Mouse (Mus musculus) heart, embryonic 16.5 days (tissue): Measurements from ENCODE around the gene Eif2ak1. TPM values are rescaled to one million over a fixed set of nuclear protein-coding genes. Genes with fewer than 3 reads are reported as not detected.
A peak's percentile ranks its signal among the peaks of the same experiment; 100 is the strongest.

Experiments
- ATAC-seq: fragments of 200-750 bp; cut with Nextera tagmentation; replicated peaks from 2 replicates; pipeline ENCODE4 v1.8.0; 2017; ENCODE audit warnings: moderate number of reproducible peaks; ENCODE audit not compliant: insufficient read depth, low FRiP score; ENCODE audit errors: extremely low read depth
- H3K27ac ChIP-seq: fragments of 300-500 bp; sonication (generic); 2 replicates; pipeline ENCODE4 v1.5.1; 2014; ENCODE audit warnings: mild to moderate bottlenecking, low read length, control low read depth, moderate library complexity
- H3K27me3 ChIP-seq: fragments of 300-500 bp; sonication (generic); 2 replicates; pipeline ENCODE4 v1.6.1; 2014; ENCODE audit warnings: low read length, mixed read lengths; ENCODE audit not compliant: control insufficient read depth, insufficient read depth
- H3K36me3 ChIP-seq: fragments of 300-500 bp; sonication (generic); 2 replicates; pipeline ENCODE4 v1.6.1; 2014; ENCODE audit not compliant: control insufficient read depth, insufficient read depth
- H3K4me1 ChIP-seq: fragments of 300-500 bp; sonication (generic); 2 replicates; pipeline ENCODE4 v1.6.1; 2014; ENCODE audit warnings: low read length, mixed read lengths; ENCODE audit not compliant: control insufficient read depth, insufficient read depth
- H3K4me2 ChIP-seq: fragments of 300-500 bp; sonication (generic); 2 replicates; pipeline ENCODE4 v1.6.1; 2014; ENCODE audit warnings: low read depth, mild to moderate bottlenecking, control low read depth, low read length
- H3K4me3 ChIP-seq: fragments of 300-500 bp; sonication (generic); 2 replicates; pipeline ENCODE4 v1.5.1; 2014; ENCODE audit warnings: mild to moderate bottlenecking, control low read depth, low read length
- H3K9ac ChIP-seq: fragments of 300-500 bp; sonication (generic); 2 replicates; pipeline ENCODE4 v1.6.1; 2014; ENCODE audit warnings: low read length, control low read depth
- H3K9me3 ChIP-seq: fragments of 300-500 bp; sonication (generic); replicated peaks from 2 replicates; pipeline ENCODE4 v1.6.1; 2016; ENCODE audit warnings: low read length; ENCODE audit not compliant: control insufficient read depth
- WGBS: fragments of 180-500 bp; shearing (Covaris S2); extraction: QIAGEN DNeasy Blood & Tissue Kit; methylation state at CpG from one replicate; pipeline ENCODE4 v1.1.7; 2014; 5-methylcytosine and 5-hydroxymethylcytosine counted together
- polyA plus RNA-seq: library from polyadenylated mRNA; unstranded; fragments of >200 nt; fragmentation: Nextera tagmentation; extraction: Ambion mirVana; gene quantifications from 2 replicates; pipeline ENCODE4 v1.2.1, GENCODE M21; 2015

Gene Eif2ak1
- polyA plus RNA-seq, 1 experiment from 2014 or later = 26.4 TPM

- Histone ChIP-seq H3K36me3 (no peaks in the 10 kb centered on the region), H3K27me3 (no peaks in the 10 kb centered on the region), H3K9ac (peak overlapping the region; percentile 81), H3K9me3 (no peaks in the 10 kb centered on the region), H3K4me3 (peak overlapping the region; percentile 91), H3K4me1 (peaks cover 11% of the 10 kb centered on the region), H3K4me2 (peak overlapping the region; percentile 86), H3K27ac (peak overlapping the region; percentile 73)
- peak; percentile 43 for ATAC-seq
- WGBS = under 1% methylated on average over 32 of the region's 32 CpGs
These were observed 333 bp downstream of the Eif2ak1 start for GRCm38 (mm10) chr5:143817931-143818311.

- Histone ChIP-seq H3K27ac (no peak overlapping the region), H3K4me3 (peak overlapping the region; percentile 91), H3K4me1 (peaks cover 11% of the 10 kb centered on the region), H3K9me3 (no peaks in the 10 kb centered on the region), H3K4me2 (peak overlapping the region; percentile 86), H3K9ac (peak overlapping the region; percentile 81), H3K27me3 (no peaks in the 10 kb centered on the region), H3K36me3 (no peaks in the 10 kb centered on the region)
- ATAC-seq = no peak
- 6% methylated on average over 10 of the region's 10 CpGs for WGBS
These were observed 873 bp downstream of the Eif2ak1 start for GRCm38 (mm10) chr5:143818461-143818860.

DNA sequence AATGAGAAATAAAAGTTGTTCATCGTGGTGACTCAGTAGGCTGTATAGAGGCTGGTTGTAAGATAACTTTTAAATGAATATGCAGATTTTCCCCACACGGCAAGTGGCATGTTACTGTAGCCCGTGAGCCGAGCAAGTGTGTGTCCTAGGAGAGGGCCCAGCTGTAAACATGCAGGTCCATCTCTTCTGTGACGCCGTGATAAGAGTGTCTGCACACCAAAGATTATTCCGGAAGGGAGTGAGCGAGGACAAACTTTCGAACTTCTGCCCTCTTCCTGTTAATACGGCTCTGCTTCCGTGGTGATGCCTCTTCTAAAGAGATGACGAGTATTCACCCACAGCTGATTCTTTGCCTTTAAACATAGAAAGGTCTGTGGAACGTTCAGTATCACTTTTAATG is 1.4 kb downstream of the Eif2ak1 start:
- Histone ChIP-seq H3K27me3 (no peaks in the 10 kb centered on the region), H3K4me1 (peaks cover 11% of the 10 kb centered on the region), H3K9me3 (no peaks in the 10 kb centered on the region), H3K4me2 (peak overlapping the region; percentile 86), H3K4me3 (peak overlapping the region; percentile 19), H3K27ac (no peak overlapping the region), H3K9ac (peak overlapping the region; percentile 81), H3K36me3 (no peaks in the 10 kb centered on the region)
- 49% methylated on average over 13 of the region's 13 CpGs for WGBS
- no peak for ATAC-seq

GRCm38 (mm10) chr5:143819906-143820660 is 2.5 kb downstream of the Eif2ak1 start:
- H3K4me3 ChIP-seq = no peak overlapping the region
- 87% methylated on average over 24 of the region's 24 CpGs for WGBS

DNA sequence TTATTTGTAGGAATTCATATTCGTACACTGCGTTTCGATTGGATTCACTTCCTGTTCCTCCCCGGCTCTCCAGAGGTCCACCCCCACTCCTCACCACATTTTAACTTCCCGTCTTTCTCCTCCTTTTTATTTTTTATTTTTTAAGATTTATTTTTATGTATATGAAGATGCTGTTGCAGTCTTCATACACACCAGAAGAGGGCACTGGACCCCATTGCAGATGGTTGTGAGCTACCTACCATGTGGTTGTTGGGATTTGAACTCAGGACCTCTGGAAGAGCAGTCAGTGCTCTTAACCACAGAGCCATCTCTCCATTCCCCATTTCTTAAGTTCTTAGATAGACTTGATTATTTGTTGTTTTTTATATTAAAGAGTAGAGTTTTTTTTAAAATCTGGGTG is 3.2 kb downstream of the Eif2ak1 start:
- Histone ChIP-seq H3K9me3 (no peaks in the 10 kb centered on the region), H3K4me2 (no peak overlapping the region), H3K9ac (no peak overlapping the region), H3K36me3 (no peaks in the 10 kb centered on the region), H3K27ac (no peak overlapping the region), H3K27me3 (no peaks in the 10 kb centered on the region), H3K4me1 (peaks cover 11% of the 10 kb centered on the region), H3K4me3 (no peak overlapping the region)
- WGBS = 96% methylated on average over 5 of the region's 5 CpGs
- no peak for ATAC-seq

More at GRCm38 (mm10) chr5:143819906-143820660, 2.5 kb downstream of the Eif2ak1 start:
- H3K36me3 ChIP-seq = no peaks in the 10 kb centered on the region
- H3K27ac ChIP-seq = no peak overlapping the region
- H3K9ac ChIP-seq = no peak overlapping the region
- no peak overlapping the region for H3K4me2 ChIP-seq
- peaks cover 11% of the 10 kb centered on the region for H3K4me1 ChIP-seq
- no peak for ATAC-seq
- H3K27me3 ChIP-seq = no peaks in the 10 kb centered on the region
- no peaks in the 10 kb centered on the region for H3K9me3 ChIP-seq

DNA sequence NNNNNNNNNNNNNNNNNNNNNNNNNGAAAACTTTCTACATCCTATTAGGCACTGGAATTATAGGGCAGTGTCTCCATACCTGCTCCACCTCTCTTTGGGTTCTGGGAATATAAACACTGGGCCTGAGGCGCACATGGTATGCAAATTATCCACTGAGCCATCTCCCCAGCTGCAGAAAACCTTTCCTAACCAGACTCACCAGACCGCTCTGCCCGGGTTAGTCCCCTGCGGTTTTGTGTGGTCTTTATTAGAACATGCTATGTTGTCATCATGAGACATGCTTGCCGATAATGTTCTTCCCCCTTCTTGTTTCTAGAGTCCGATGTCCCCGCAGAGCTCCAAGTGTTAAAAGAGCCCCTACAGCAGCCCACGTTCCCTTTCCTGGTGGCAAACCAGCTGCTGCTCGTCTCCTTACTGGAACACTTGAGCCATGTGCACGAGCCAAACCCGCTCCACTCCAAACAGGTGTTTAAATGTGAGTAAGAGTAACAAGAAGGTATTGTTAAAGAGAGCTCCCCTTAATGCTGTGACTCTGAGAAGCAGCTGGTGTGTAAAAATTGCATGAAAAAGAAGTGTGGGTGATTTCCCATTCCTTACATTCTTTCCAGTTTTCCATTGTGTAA is 54.1 kb downstream of the Eif2ak1 start:
- Histone ChIP-seq H3K4me3 (no peak overlapping the region), H3K27ac (no peak overlapping the region), H3K36me3 (peaks cover 21% of the 10 kb centered on the region), H3K9me3 (no peaks in the 10 kb centered on the region), H3K4me1 (no peaks in the 10 kb centered on the region), H3K27me3 (no peaks in the 10 kb centered on the region), H3K9ac (no peak overlapping the region), H3K4me2 (no peak overlapping the region)
- 84% methylated on average over 11 of the region's 11 CpGs for WGBS
- no peak for ATAC-seq

GRCm38 (mm10) chr5:143874571-143874970 is 57.0 kb downstream of the Eif2ak1 start:
- Histone ChIP-seq H3K9ac (no peak overlapping the region), H3K4me2 (no peak overlapping the region), H3K4me1 (no peaks in the 10 kb centered on the region), H3K36me3 (peaks cover 34% of the 10 kb centered on the region), H3K27me3 (no peaks in the 10 kb centered on the region), H3K9me3 (no peaks in the 10 kb centered on the region), H3K4me3 (no peak overlapping the region), H3K27ac (no peak overlapping the region)
- no peak for ATAC-seq
- WGBS = 63% methylated on average over 4 of the region's 4 CpGs

- Histone ChIP-seq H3K27me3 (no peaks in the 10 kb centered on the region), H3K9ac (no peak overlapping the region), H3K4me2 (no peak overlapping the region), H3K4me3 (no peak overlapping the region), H3K9me3 (peaks cover 5% of the 10 kb centered on the region), H3K36me3 (peaks cover 57% of the 10 kb centered on the region), H3K4me1 (no peaks in the 10 kb centered on the region; the same call in 1 of the 2 replicates), H3K27ac (peak overlapping the region; percentile 74)
- peak; percentile 63 for ATAC-seq
- 53% methylated on average over 3 of the region's 3 CpGs for WGBS
These were observed 67.7 kb downstream of the Eif2ak1 start for GRCm38 (mm10) chr5:143885274-143885673.

DNA sequence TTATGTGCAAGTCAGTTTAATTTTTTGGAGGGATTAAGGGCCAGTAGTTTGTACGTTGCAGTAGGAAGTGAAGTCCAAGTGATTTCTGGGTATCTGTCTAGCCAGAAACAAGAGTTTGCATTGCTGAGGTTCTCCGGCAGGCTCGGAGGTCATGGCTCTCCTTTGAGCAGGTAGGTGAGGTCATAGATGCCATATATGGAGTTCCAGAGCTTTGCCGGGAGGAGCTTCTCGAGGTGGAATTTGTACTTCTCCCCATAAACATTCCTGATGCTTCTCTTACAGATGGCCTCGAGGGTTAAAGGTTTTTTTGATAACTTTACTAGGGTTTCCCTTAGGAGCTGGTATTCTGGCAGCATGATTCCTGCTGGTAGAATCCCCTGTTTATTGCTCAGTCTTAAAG is 73.2 kb downstream of the Eif2ak1 start:
- peaks cover 5% of the 10 kb centered on the region for H3K9me3 ChIP-seq
- peaks cover 28% of the 10 kb centered on the region for H3K36me3 ChIP-seq
- H3K4me3 ChIP-seq = no peak overlapping the region
- 60% methylated on average over 6 of the region's 6 CpGs for WGBS
- H3K27me3 ChIP-seq = no peaks in the 10 kb centered on the region
- H3K27ac ChIP-seq = no peak overlapping the region
- no peak overlapping the region for H3K9ac ChIP-seq
- H3K4me1 ChIP-seq = peaks cover 4% of the 10 kb centered on the region; the same call in 1 of the 2 replicates
- no peak overlapping the region for H3K4me2 ChIP-seq
- no peak for ATAC-seq
